Mouse (Mus musculus): ENCODE results near the gene Golga2.

Golga2 gene

DNA sequence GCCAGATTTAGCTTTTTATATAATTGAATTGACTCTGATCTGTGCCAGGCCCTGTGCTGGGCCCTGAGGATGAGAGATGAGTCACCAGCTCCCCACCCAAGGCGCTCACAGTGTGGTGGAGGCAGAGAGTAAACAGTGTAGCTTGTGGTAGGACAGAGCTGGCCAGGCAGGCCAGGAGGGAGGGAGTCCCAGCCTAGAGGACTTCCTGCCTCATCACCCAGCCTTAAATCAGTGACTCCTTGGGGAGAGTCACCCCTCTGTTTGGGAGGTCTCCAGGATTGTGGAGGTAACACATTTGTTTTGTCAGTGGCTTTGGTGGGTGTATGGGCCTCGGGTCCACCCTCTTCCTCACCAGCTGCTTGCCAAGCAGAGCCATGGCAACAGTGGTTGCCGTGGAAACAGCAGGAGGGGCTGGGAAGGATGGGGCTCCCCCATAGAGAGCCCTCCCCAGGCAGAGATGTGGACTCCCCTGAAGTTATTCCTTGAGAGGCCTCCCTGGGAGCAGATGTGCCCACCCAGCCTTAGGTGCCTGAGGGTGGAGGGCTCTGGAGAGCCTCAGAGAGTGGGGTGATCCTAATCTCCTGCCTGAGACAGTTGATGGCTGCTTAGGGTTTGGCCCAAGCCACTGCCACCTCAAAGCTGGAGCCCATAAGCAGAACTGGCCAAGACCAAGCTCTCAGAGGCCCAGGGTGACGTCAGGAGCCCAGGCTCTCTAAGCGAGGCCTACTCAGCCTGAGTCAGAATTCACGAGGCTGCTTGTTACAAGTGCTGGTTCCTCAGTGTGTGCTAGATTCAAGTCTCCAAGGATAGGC is 55.6 kb downstream of the Golga2 start:
- DNase-seq (ENCODE audit: low spot score in 2 of 2), result no peak

DNA sequence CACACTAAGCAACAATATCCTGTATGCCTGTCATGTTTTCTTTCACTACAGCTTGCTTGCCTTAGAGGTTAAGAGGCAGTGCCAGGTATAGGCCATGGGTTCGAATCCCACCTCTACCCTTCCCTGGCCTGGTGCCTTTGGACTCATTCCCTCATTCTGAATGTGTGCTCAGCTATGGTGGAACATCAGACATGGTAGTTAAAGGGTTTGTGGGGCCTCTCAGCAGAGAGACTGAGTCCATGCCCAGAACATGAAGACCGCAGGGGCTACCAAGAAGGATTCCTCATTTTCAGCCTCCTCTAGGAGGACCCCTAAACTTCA is 56.1 kb downstream of the Golga2 start:
- no peak for DNase-seq (ENCODE audit: low spot score in 2 of 2)

DNA sequence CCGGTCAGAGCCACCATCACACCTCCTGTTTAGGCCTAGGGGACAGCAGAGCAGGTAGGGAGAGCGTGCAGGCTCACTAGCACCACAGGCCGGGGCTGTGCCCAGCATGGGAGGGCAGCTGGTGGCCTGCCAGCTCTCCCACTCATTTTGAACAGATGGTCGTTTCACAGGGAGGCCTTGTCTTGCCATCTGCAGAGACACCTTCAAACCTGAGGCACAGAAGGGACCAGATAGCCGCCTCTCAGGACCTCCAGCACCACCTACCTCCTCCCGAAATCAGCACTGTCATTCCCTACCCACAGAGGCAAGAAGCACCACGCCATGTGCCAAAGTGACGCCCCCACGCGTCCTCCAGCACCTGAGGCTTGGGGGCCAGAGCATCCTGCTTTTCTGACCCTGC is 56.9 kb downstream of the Golga2 start:
- no peak for DNase-seq (ENCODE audit: low spot score in 2 of 2)

DNA sequence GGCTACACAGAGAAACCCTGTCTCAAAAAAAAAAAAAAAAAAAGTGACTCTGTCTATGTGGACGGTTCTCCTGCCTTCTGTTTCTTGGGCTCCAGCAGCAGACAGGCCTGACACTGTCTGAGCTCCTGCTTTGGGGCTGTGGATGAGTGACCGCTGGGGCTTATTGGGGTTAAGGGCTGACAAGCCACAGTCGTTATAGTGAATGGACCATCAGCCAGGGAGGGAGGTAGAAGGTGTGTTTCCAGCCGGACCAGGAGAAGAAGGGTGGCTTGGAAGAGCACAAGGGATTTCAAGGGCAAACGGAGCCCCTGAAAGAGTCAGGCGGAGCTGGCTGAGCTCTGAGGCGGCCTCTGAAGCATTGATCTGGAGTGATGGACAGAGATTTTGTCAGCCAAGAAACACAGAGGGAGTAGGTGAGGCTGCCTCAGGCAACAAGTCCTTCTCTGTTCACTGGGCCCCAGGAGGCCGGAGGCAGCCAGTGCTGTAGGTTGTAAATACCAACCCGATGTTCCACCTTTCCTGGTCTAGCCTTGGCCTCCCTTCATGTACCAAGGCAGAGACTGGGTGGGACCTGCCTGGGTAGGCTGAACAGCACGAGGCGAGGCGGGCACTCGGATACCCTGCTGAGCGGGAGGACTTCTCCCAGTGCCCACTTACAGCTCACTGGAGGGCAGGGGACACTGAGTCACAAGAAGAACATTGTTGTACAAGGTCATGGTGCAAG is 57.6 kb downstream of the Golga2 start:
- no peak for DNase-seq (ENCODE audit: low spot score in 2 of 2)

DNA sequence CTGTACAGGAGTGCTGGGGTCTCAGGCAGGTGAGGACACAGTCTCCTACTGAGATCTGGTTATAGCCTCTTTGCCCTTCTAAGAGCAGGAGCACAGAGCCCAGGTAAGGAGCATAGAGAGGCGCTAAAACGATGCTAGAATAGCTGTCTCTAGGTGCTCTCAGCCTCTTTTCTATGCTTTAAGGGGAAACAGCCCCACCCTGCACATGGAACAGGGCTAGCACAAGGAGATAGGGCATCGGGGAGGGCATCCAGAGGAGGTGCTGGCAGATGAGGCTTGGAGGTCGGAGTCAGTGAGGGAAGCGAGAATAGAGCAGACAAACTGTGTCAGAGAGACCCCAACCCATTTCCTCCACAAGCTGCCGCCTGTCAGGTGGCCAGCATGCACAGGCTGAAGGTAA is 59.8 kb downstream of the Golga2 start:
- DNase-seq (ENCODE audit: low spot score in 2 of 2), result no peak

DNA sequence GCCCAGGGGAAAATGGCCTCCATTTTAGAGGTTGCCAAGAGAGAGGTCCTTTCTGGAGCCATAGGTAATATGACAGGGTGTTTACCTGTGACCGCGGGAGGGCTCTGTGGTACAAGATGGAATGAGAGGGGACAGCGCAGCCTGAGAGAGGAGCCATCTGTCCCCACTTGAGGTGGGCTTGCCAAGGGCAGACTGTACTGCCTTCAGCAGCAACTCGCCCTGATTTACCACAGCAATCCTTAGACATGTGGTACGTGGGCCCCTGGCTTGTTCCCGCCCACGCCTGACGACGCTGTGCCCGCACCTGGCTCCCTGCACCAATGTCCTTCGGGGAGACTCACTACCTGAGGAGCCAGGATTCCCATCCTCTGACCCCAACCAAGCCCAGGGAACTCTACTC is 61.1 kb downstream of the Golga2 start:
- DNase-seq (ENCODE audit: low spot score in 2 of 2), result no peak

DNA sequence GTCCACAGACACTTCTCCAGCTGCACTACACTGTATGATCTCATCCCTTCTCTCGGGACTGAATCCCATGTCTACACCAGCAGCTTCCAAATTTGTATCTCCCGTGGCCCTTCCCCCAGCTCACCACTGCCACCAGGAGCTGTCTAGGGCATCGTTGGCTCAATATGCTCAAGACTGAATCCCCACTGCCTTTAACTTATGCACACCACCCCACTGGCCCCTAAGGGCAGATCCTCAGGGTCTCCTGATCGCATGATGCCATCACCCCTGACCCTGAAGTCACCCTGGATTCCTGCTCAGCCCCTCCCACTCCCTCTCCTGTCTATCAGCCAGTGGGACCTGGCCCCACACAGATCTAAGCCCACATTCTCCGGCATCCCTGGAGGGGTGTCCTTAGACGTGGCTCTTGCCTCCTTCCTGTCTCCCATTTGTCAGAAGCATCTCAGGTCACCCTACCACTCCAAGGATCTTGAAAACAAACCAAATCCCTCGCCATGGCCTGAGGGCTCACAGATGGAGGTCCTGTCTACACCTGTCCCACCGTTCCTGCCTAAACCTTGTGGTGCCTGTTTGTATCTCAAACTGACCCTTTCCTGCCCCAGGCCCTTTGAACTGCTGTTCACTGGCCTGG is 62.6 kb downstream of the Golga2 start:
- DNase-seq (ENCODE audit: low spot score in 2 of 2), result no peak

DNA sequence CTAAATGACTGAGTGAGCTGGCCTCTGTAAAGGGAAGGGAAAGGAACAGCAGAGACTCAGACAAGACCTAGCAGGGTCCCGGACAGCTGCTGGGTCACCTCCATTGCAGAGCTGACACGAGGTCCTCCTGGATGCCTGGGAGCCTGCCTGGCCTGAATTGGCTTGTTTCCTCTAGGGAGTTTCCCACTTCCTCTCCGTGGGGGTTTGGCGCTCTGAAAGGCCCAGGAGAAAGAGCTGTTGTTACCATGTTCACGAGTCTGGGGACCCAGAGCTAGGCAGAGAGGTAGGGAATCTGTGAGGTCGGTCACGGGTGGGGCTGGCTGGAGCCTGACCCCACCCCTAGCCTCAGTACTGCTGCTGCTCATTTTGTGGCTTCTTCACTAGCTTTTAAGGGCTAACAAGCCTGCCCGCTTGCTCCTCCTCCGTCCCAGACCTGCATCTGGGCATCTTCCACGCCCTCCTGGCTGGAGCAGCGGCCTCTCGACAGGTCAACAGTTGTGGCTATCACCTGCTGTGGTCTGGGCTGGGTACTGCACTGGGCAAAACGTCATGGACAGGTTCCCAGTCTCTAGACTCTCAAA is 63.4 kb downstream of the Golga2 start:
- no peak for DNase-seq (ENCODE audit: low spot score in 2 of 2)

DNA sequence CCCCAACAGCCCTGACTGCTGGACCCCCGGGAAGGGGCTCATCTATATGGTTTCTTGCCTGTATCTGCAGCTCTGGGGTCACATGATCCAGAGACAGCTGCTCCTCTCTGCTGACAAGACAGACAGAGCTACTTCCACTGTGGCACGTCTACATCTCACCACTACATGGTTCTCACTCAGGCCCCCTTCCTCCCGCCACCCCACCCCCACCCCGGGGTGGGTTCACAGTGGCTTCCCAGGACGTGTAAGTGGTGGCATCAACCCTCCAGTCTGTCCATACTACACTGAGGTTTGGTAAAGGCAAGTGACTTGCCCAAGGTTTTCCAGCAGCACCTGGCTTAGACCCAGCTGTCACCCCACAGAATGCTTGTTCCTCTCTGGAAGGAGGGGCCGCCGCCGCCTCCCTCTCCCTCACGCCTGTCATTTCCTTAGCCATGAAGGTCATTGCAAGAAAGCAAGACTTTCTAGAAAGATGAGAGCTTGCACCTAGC is 64.3 kb downstream of the Golga2 start:
- no peak for DNase-seq (ENCODE audit: low spot score in 2 of 2)

DNA sequence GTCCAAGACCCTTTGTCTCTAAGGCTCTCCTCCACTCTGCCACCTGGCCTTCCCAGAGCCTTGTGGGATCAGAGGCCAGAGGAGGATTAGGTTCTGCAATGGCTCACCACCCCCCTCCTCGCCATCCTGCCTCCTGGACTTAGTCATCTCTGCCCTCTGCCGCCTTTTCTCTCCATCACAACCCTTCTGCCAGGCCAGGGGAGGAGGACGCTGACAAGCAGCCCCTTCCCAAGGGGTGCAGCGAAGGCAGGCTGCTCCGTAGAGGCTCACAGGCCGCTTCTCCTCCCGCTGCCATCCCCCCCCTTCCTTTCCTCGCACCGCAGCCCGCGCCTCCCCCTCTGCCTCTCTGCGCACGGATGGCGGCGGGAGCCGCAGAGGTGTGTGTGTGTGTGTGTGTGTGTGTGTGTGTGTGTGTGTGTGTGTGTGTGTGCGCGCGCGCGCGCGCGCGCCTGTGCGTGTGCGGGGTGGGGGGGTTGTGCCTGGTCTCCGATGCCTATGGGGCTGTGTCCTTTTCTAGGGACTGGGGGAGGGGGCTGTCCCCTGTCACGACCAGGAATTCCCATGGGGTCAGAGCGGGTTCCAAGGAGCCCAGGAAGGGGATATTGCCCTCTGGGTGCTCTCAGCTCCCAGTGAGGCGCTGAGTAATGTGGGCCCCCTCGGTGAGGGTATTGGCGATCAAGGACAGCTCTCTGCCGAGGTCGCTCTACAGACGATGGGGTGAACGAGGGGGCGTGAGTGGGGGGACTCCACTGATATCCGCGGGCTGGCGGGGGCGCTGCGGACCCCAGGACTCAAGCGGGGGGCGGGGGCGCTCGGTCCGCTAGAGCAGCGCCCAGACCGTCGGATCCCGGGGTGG is 65.2 kb downstream of the Golga2 start, which contains the start of gene Ciz1:
Gene Ciz1, plus strand, starts transcription at position 177 of the 856 bp plus-strand sequence.
- no peak for DNase-seq (ENCODE audit: low spot score in 2 of 2)

DNA sequence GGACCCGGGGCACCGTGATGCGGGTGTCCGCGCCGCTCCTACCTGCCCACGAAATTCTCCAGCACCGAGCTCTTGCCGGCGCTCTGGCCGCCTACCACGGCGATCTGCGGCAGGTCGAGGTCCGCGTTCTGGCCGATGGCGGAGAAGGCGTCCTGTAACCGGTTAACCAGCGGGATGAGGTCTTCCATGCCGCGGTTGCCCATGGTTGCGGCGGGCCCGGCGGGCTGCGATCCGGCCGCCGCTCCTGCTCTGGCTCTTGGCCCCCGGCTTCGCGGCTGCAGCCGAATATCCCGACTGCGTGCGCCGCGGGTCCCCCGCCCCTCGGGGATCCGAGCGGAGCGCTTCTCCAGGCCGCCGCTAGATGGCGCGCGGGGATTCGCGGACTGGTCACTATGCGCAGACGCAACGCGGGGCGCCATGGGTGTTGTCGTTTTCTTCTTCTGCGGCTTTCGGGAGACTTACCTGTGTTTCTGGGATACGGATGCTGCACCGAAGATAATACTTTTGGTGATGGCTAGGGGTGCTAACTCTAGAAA is 65.9 kb downstream of the Golga2 start, which contains the start of gene Dnm1:
Gene Dnm1, minus strand, starts transcription at position 332 of the 536 bp plus-strand sequence.
- peak; percentile 73 to 91 for DNase-seq (ENCODE audit: low spot score in 2 of 2)

DNA sequence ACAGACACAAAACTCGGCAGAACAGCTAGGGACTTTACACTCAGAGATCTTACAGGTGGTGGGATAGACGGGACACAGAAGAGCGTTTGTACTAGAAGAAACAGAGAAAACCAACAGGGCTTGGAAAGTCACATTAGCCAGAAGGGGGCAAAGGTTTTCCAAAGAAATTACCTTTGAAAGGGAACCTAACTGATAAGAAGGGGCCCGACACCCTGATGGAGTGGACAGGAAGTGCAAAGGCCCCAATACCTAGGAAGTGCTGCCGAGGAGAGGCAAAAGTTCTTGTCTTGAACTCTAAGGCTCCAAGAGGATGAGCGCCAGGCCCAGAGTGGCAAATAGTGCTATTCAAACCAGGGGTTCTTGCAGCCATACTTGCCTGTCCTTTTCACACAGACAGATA is 66.7 kb downstream of the Golga2 start:
- DNase-seq (ENCODE audit: low spot score in 2 of 2), result no peak

DNA sequence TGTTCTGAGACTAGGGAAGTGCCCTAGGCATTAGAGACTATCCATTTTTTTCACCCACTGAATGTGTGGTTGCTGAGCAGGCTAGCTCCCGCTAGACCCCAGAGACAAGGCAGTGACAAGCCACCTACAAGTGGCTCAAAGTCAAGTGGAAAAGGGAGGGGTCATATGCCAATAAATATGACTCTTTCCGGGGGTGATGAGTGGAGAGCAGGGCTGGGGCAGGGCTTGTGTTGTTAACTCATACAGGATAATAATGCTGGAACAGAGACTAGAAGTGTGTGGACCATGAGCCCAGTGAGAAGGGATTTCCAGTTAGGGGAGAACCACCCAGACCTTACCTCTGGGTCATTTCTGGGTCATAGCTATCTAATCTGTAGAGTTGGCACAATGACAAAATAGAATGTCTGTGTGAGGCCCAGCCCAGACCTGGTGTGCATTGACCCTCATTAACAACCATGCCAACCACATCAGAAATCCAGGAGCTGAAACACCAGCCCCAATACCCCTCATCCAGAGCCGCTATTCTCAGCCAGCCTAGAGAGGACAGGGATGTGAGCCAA is 67.2 kb downstream of the Golga2 start:
- no peak for DNase-seq (ENCODE audit: low spot score in 2 of 2)

DNA sequence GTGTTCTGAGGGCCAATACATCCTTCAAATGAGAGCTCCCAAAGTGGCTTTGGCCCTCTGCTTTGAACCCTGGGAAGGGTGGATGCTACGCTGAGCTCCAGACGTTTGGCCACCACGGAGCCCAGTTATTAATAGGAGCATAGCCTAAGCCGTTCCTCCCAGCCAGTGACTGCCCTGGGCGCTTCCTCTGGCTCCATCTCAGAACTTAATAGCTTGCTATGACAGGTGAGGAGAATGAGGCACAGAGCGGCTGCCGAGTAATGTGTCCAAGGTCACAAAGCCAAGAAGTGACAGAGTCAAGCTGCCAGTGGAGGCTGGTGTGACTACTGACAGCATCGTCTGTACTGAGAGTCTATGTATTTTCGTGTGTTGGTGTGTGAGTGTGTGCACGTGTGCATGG is 69.0 kb downstream of the Golga2 start:
- no peak for DNase-seq (ENCODE audit: low spot score in 2 of 2)

All from spleen, postnatal 14 days (tissue).